Mouse (Mus musculus): ENCODE data around the gene Olfr1369-ps1. TPM values are rescaled to one million over a fixed set of nuclear protein-coding genes. Genes with fewer than 3 reads are reported as not detected.
A peak's percentile ranks its signal among the peaks of the same experiment; 100 is the strongest.

Gene Olfr1369-ps1
- polyA plus RNA-seq, 1 experiment, result not detected

DNA sequence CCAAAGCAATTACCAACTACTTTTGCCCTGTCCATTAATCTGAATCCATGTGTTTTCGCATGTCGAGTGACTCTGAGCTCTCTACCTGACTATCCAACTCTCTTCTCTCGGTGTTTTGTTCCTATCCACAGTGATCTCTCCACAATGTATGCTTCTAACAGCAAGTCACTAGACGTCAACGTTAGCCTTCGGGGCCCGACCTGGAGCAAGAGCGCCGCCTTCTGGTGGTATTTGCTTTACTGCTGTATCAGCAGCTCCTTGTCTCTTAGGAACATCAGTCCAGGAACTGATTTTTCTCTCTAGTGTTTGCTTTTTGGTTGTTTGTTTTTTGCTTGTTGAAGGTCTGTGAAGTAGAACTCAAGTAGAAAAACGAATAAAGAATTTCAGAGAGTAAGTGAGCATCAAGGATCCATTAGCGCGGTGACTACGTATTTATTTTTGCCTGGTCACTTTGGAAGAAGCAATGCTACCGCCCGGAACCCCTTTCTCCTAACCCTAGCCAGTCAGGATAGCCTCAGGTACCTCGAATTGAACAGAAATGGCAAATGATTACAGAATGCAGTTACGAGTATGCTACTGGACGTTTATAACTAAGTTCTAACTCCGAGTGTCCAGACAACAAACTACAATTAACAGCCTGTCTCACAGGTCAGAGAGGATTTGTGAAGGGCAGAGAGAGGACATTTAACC lies 47.6 kb downstream of the Olfr1369-ps1 start:
- Histone ChIP-seq H3K27me3 (ENCODE audit: control insufficient read depth, insufficient read depth, insufficient read length) (no peaks in the 10 kb centered on the region), H3K4me3 (ENCODE audit: insufficient read depth, poor library complexity, severe bottlenecking) (peak overlapping the region; percentile 48), H3ac (ENCODE audit: control insufficient read depth, insufficient read length, low read depth) (peak overlapping the region; percentile 69), H3K79me2 (ENCODE audit: control insufficient read depth, insufficient read depth) (no peaks in the 10 kb centered on the region), H3K36me3 (ENCODE audit: control insufficient read depth, insufficient read depth) (no peaks in the 10 kb centered on the region), H3K79me3 (ENCODE audit: low read depth) (no peaks in the 10 kb centered on the region)
- TF ChIP-seq USF1 (IDR thresholded peaks at IDR 0.05; ENCODE audit: low read depth), result no peak
- TF ChIP-seq CTCF (IDR thresholded peaks at IDR 0.05; ENCODE audit: control insufficient read depth, insufficient read depth, insufficient read length), result peak; percentile 80
- TF ChIP-seq MYOG (IDR thresholded peaks at IDR 0.05; ENCODE audit: control insufficient read depth, extremely low read depth, insufficient read length), result no peak

DNA sequence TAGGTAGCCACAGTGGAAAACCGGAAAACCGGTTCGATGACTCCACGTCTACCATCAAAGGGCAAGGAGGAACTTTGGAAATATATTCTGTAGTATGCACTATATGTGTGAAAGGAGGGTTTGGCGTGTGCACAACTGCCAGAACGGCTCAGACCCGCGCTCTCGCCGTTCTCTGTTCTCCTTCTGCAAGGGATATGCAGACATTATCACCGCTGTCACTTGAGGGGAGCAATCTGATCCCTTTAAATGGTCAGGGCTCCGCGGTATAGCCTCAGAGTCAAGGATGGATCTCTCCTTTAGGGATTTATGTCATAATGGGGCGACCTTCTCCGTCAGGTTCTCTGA lies 48.2 kb downstream of the Olfr1369-ps1 start:
- TF ChIP-seq CEBPB (IDR thresholded peaks at IDR 0.05; ENCODE audit: low read depth), result no peak
- no peak for TF ChIP-seq MAX (IDR thresholded peaks at IDR 0.05)
- no peak for TF ChIP-seq MYOD1 (IDR thresholded peaks at IDR 0.05; ENCODE audit: control insufficient read depth, insufficient read length, low read depth)
- no peak for TF ChIP-seq MYOG (IDR thresholded peaks at IDR 0.05; ENCODE audit: control insufficient read depth, extremely low read depth, insufficient read length)
- no peak for TF ChIP-seq FOSL1 (IDR thresholded peaks at IDR 0.05; ENCODE audit: insufficient read depth, low read length, poor library complexity, severe bottlenecking)
- TF ChIP-seq USF1 (IDR thresholded peaks at IDR 0.05; ENCODE audit: low read depth), result no peak
- TF ChIP-seq CTCF (IDR thresholded peaks at IDR 0.05; ENCODE audit: control insufficient read depth, insufficient read depth, insufficient read length), result no peak
- no peaks in the 10 kb centered on the region for H3K79me3 ChIP-seq (ENCODE audit: low read depth)
- H3K36me3 ChIP-seq (ENCODE audit: control insufficient read depth, insufficient read depth), result no peaks in the 10 kb centered on the region
- no peaks in the 10 kb centered on the region for H3K27me3 ChIP-seq (ENCODE audit: control insufficient read depth, insufficient read depth, insufficient read length)
- H3K79me2 ChIP-seq (ENCODE audit: control insufficient read depth, insufficient read depth), result no peaks in the 10 kb centered on the region
- H3ac ChIP-seq (ENCODE audit: control insufficient read depth, insufficient read length, low read depth), result peak overlapping the region; percentile 69
- peak overlapping the region; percentile 48 for H3K4me3 ChIP-seq (ENCODE audit: insufficient read depth, poor library complexity, severe bottlenecking)

DNA sequence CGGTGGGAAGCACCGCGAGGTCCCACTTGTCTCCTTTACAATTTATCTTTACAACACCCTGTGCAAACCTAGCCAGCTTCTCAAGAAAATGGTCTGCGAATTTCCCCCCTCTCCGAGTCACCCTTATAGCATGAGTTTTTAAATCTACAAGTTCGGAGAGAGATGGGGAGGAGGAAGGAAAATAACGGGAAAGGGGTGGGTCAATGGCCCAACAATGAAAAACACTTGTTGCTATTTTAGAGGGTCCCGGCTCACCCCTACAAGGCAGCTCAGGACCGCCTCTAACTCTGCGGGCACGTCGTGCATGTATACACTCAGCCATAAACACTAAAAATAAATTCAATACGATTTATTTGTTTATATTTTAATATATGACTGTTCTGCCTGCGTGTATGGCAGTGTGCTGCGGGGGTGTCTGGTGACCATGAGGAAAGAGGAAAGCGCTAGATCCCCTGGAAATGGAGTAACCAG lies 48.8 kb downstream of the Olfr1369-ps1 start:
- TF ChIP-seq CTCF (IDR thresholded peaks at IDR 0.05; ENCODE audit: control insufficient read depth, insufficient read depth, insufficient read length), result no peak
- no peak for TF ChIP-seq CEBPB (IDR thresholded peaks at IDR 0.05; ENCODE audit: low read depth)
- TF ChIP-seq USF1 (IDR thresholded peaks at IDR 0.05; ENCODE audit: low read depth), result no peak
- no peak for TF ChIP-seq MYOD1 (IDR thresholded peaks at IDR 0.05; ENCODE audit: control insufficient read depth, insufficient read length, low read depth)
- no peak for TF ChIP-seq MAX (IDR thresholded peaks at IDR 0.05)
- no peak for TF ChIP-seq MYOG (IDR thresholded peaks at IDR 0.05; ENCODE audit: control insufficient read depth, extremely low read depth, insufficient read length)
- TF ChIP-seq FOSL1 (IDR thresholded peaks at IDR 0.05; ENCODE audit: insufficient read depth, low read length, poor library complexity, severe bottlenecking), result no peak
- Histone ChIP-seq H3K79me2 (ENCODE audit: control insufficient read depth, insufficient read depth) (no peaks in the 10 kb centered on the region), H3ac (ENCODE audit: control insufficient read depth, insufficient read length, low read depth) (peak overlapping the region; percentile 54)

DNA sequence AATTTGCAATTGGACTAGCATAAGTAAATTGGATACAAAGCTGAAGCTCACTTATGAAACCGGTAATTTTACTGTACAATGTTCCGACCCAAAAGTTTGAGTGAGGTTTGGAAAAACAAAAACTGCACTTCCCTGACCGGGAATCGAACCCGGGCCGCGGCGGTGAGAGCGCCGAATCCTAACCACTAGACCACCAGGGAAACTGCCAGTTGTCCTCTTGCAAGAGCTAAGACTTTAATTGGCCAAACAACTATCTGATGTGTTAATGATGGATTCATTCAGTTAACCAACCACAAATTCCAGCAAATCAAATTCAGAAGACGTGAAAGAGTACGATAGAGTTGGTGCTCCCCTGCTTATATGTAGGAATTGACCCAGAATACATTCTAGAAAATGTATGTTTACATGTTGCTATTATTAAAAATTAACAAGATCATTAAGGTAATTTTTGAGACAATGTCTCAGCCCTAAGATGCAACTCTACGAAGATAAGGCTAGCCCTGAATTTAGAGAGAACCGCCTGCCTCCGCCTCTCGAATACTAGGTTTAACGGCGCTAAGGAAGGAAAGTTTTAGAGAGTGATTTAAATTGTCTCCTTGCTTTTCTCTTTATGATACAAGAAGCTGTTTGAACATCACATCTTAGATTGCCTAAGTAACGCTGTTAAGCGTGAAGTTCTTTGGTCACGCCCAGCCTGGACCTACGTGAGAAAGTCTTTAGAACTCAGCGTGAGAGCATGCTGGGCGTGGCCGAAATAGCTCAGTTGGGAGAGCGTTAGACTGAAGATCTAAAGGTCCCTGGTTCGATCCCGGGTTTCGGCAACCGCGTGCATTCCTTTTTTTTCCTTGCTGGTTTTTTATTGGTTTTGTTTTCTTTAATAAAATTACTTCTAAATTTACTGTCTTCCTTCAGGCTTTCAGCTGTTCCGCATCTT lies 49.6 kb downstream of the Olfr1369-ps1 start:
- peak overlapping the region; percentile 48 for H3K4me3 ChIP-seq (ENCODE audit: insufficient read depth, poor library complexity, severe bottlenecking)
- no peak for TF ChIP-seq USF1 (IDR thresholded peaks at IDR 0.05; ENCODE audit: low read depth)
- TF ChIP-seq MYOD1 (IDR thresholded peaks at IDR 0.05; ENCODE audit: control insufficient read depth, insufficient read length, low read depth), result no peak
- H3ac ChIP-seq (ENCODE audit: control insufficient read depth, insufficient read length, low read depth), result no peak overlapping the region
- no peaks in the 10 kb centered on the region for H3K79me2 ChIP-seq (ENCODE audit: control insufficient read depth, insufficient read depth)
- H3K36me3 ChIP-seq (ENCODE audit: control insufficient read depth, insufficient read depth), result no peaks in the 10 kb centered on the region
- no peaks in the 10 kb centered on the region for H3K27me3 ChIP-seq (ENCODE audit: control insufficient read depth, insufficient read depth, insufficient read length)
- H3K79me3 ChIP-seq (ENCODE audit: low read depth), result no peaks in the 10 kb centered on the region

More for the DNA sequence above, 48.8 kb downstream of the Olfr1369-ps1 start:
- no peaks in the 10 kb centered on the region for H3K79me3 ChIP-seq (ENCODE audit: low read depth)
- H3K27me3 ChIP-seq (ENCODE audit: control insufficient read depth, insufficient read depth, insufficient read length), result no peaks in the 10 kb centered on the region
- peak overlapping the region; percentile 48 for H3K4me3 ChIP-seq (ENCODE audit: insufficient read depth, poor library complexity, severe bottlenecking)
- no peaks in the 10 kb centered on the region for H3K36me3 ChIP-seq (ENCODE audit: control insufficient read depth, insufficient read depth)

DNA sequence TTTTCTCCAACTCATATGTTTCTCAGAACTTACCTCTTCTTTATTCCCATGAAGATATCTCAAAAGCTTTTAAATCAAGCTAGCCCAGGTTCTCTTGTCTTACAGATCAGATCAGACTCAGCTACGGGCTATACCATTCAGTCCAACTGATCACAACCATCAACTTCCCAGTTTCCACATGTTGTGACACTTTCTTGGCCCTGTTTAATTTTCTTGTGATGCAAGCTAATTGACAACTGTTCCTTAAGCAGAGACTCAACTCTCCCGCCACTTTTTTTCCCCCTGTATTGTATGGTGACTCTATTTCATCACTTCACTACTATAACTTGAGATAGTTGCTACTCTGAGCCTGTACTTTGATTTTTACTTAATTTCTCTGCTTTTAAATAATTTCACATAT lies 50.3 kb downstream of the Olfr1369-ps1 start:
- H3K79me3 ChIP-seq (ENCODE audit: low read depth), result no peaks in the 10 kb centered on the region
- H3K79me2 ChIP-seq (ENCODE audit: control insufficient read depth, insufficient read depth), result no peaks in the 10 kb centered on the region
- H3K36me3 ChIP-seq (ENCODE audit: control insufficient read depth, insufficient read depth), result no peaks in the 10 kb centered on the region
- TF ChIP-seq FOSL1 (IDR thresholded peaks at IDR 0.05; ENCODE audit: insufficient read depth, low read length, poor library complexity, severe bottlenecking), result no peak
- no peak for TF ChIP-seq USF1 (IDR thresholded peaks at IDR 0.05; ENCODE audit: low read depth)
- TF ChIP-seq MYOG (IDR thresholded peaks at IDR 0.05; ENCODE audit: control insufficient read depth, extremely low read depth, insufficient read length), result no peak
- TF ChIP-seq MYOD1 (IDR thresholded peaks at IDR 0.05; ENCODE audit: control insufficient read depth, insufficient read length, low read depth), result no peak
- no peak overlapping the region for H3K4me3 ChIP-seq (ENCODE audit: insufficient read depth, poor library complexity, severe bottlenecking)
- H3ac ChIP-seq (ENCODE audit: control insufficient read depth, insufficient read length, low read depth), result no peak overlapping the region
- no peaks in the 10 kb centered on the region for H3K27me3 ChIP-seq (ENCODE audit: control insufficient read depth, insufficient read depth, insufficient read length)
